Mouse (Mus musculus) neural tube, embryonic 15.5 days (tissue): ENCODE results near the gene Dcaf15. TPM values are rescaled to one million over a fixed set of nuclear protein-coding genes. Genes with fewer than 3 reads are reported as not detected.

ENCODE experiments used
- ATAC-seq: fragments of 200-750 bp; cut with Nextera tagmentation; 2 replicates; pipeline ENCODE4 v1.8.0; 2017; ENCODE audit warnings: mild to moderate bottlenecking, moderate TSS enrichment, moderate library complexity; ENCODE audit not compliant: low FRiP score
- H3K27ac ChIP-seq: fragments of 300-500 bp; sonication (generic); replicated peaks from 2 replicates; pipeline ENCODE4 v1.5.1; 2015; ENCODE audit warnings: mild to moderate bottlenecking, inconsistent platforms
- H3K27me3 ChIP-seq: fragments of 300-500 bp; sonication (generic); replicated peaks from 2 replicates; pipeline ENCODE4 v1.6.1; 2015; ENCODE audit warnings: inconsistent platforms
- H3K36me3 ChIP-seq: fragments of 300-500 bp; sonication (generic); 2 replicates; pipeline ENCODE4 v1.6.1; 2015; ENCODE audit warnings: inconsistent platforms
- H3K4me1 ChIP-seq: fragments of 300-500 bp; sonication (generic); 2 replicates; pipeline ENCODE4 v1.6.1; 2015; ENCODE audit warnings: inconsistent platforms
- H3K4me2 ChIP-seq: fragments of 300-500 bp; sonication (generic); 2 replicates; pipeline ENCODE4 v1.6.1; 2015; ENCODE audit warnings: inconsistent platforms, mild to moderate bottlenecking, moderate library complexity
- H3K4me3 ChIP-seq: fragments of 300-500 bp; sonication (generic); replicated peaks from 2 replicates; pipeline ENCODE4 v1.5.1; 2015; ENCODE audit warnings: mild to moderate bottlenecking, inconsistent platforms
- H3K9ac ChIP-seq: fragments of 300-500 bp; sonication (generic); replicated peaks from 2 replicates; pipeline ENCODE4 v1.6.1; 2015; ENCODE audit warnings: mild to moderate bottlenecking, inconsistent platforms
- H3K9me3 ChIP-seq: fragments of 300-500 bp; sonication (generic); replicated peaks from 2 replicates; pipeline ENCODE4 v1.6.1; 2016; ENCODE audit warnings: inconsistent platforms
- WGBS: fragments of 180-500 bp; shearing (Covaris S2); methylation state at CpG from one replicate; pipeline ENCODE4 v1.1.7; 2015; ENCODE audit warnings: mixed read lengths; 5-methylcytosine and 5-hydroxymethylcytosine counted together
- polyA plus RNA-seq: library from polyadenylated mRNA; unstranded; fragments of >200 nt; fragmentation: Nextera tagmentation; extraction: Ambion mirVana; gene quantifications from 2 replicates; pipeline ENCODE4 v1.2.1, GENCODE M21; 2015

Gene Dcaf15
- polyA plus RNA-seq = 18.5 and 21.6 TPM in 2 replicates

DNA sequence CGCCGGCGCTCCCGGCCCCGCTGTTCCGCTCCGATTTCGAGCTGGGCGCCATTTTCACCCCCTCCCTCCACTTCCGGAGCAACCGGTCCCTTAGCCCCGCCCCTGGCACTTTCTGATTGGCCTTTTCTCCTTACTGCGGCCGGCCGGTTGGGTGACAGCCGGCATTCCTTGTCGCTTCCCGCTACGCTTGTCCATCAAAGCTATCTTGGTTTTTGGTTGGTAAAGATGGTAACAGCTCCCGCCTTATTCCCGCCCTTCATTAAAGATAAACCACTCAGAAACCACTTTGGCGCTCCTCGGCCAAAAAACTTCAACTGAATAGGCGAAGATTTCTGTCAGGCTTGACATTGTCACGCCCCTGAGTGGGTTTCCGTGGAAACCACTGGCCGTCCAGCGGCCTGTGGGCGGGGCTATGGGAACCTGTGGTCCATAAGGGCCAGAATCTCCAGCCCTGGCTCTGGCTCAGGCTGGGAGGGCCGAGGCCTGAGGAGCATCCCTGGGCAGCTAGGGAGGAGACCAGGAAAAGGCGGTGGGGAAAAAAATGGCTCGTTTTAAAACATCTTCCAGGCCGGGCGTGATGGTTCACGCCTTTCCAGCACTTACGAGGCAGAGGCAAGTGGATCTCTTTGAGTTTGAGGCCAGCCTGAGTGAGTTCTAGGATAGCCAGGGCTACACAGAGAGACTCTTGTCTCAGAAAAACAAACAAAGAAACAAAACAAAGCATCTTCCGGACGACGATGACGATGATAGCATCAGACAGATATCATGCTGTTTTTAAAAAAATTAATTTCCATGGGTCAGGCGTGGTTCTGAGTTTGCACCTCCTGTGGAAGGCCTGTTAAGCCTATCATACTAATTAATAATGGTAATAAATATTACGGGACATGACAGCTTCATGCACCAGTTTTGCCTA, at the start of gene Dcaf15:
TSS of gene Dcaf15 (minus strand) at position 72 of the 913 bp plus-strand sequence.
- peaks cover 22% of the 10 kb centered on the region; the same call in 1 of the 2 replicates for H3K36me3 ChIP-seq
- peak within 1 kb of the TSS; percentile 71 for H3K4me3 ChIP-seq
- H3K4me1 ChIP-seq = peaks cover 38% of the 10 kb centered on the region
- ATAC-seq = peak; percentile 96
- peak within 1 kb of the TSS; percentile 64 for H3K9ac ChIP-seq
- no peaks in the 10 kb centered on the region for H3K27me3 ChIP-seq
- H3K27ac ChIP-seq = peak within 1 kb of the TSS; percentile 97
- H3K4me2 ChIP-seq = peak within 1 kb of the TSS; percentile 76
- WGBS = 7% methylated on average over 42 of the region's 42 CpGs
- no peaks in the 10 kb centered on the region for H3K9me3 ChIP-seq

DNA sequence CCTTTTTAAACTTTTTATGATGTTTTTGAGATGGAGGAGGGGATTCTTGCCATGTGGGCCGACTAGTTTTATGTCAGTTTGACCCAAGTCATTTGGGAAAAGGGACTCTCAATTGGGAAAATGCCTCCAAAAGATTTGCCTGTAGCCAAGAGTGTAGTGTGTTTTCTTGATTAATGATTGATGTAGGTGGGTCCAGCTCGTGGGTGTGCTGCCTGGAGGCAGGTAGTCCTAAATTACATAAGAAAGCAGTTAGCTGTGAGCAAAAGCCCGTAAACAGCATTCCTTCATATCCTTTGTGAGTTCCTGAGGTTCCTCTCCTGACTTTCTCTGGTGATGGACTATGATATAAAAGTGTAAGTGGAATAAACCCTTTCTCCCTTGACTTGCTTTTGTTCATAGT, 44.6 kb upstream of the Dcaf15 start:
- Histone ChIP-seq H3K9ac (no peak overlapping the region), H3K4me1 (peaks cover 28% of the 10 kb centered on the region), H3K9me3 (no peaks in the 10 kb centered on the region), H3K36me3 (peaks cover 11% of the 10 kb centered on the region), H3K4me2 (no peak overlapping the region), H3K27me3 (no peaks in the 10 kb centered on the region), H3K27ac (no peak overlapping the region), H3K4me3 (no peak overlapping the region)
- ATAC-seq = no peak
- 71% methylated on average over 3 of the region's 3 CpGs for WGBS

DNA sequence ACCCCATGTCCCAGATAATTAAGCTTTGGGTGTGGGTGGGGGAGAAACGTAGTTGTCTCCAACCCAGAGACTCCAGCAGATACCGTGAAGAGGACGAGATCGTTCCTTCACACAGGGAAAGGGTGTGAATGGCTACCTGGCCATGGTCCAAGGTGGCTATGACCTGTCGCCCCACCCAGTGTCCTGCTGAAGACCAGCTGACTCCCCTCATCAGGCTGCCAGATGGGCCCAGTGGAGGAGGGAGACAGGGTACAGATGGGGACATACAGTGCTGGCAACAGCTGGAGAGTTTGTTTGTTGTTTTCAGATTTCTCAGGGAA, 43.9 kb upstream of the Dcaf15 start:
- H3K9me3 ChIP-seq = no peaks in the 10 kb centered on the region
- no peaks in the 10 kb centered on the region for H3K27me3 ChIP-seq
- H3K4me2 ChIP-seq = peak overlapping the region; percentile 89
- ATAC-seq = peak; percentile 4; the same call in 1 of the 2 replicates
- H3K4me3 ChIP-seq = peak overlapping the region; percentile 63
- peaks cover 18% of the 10 kb centered on the region for H3K36me3 ChIP-seq
- H3K9ac ChIP-seq = peak overlapping the region; percentile 92
- H3K27ac ChIP-seq = 0 out of 2 replicates have a peak overlapping the region, but pooled peaks have one; percentile 48
- peaks cover 28% of the 10 kb centered on the region for H3K4me1 ChIP-seq
- WGBS = 92% methylated on average over 5 of the region's 5 CpGs

GRCm38 (mm10) chr8:84147769-84148530, 43.4 kb upstream of the Dcaf15 start, which contains the start of the genes Cc2d1a and 4930432K21Rik:
Gene Cc2d1a (minus strand): TSS chr8:84147936.
Gene 4930432K21Rik (plus strand): TSS chr8:84148025.
- Histone ChIP-seq H3K9me3 (no peaks in the 10 kb centered on the region), H3K27ac (peak within 1 kb of the TSS; percentile 67), H3K4me1 (peaks cover 28% of the 10 kb centered on the region), H3K9ac (peak within 1 kb of the TSS; percentile 92), H3K4me3 (peak within 1 kb of the TSS; percentile 63), H3K36me3 (peaks cover 24% of the 10 kb centered on the region), H3K4me2 (peak within 1 kb of the TSS; percentile 89), H3K27me3 (no peaks in the 10 kb centered on the region)
- peak; percentile 97 for ATAC-seq
- WGBS = 16% methylated on average over 49 of the region's 49 CpGs

- Histone ChIP-seq H3K27me3 (no peaks in the 10 kb centered on the region), H3K4me2 (peak overlapping the region; percentile 89), H3K4me3 (peak overlapping the region; percentile 63), H3K27ac (peak overlapping the region; percentile 67; the same call in 1 of the 2 replicates), H3K9ac (peak overlapping the region; percentile 92), H3K4me1 (peaks cover 28% of the 10 kb centered on the region), H3K9me3 (no peaks in the 10 kb centered on the region), H3K36me3 (peaks cover 30% of the 10 kb centered on the region)
- peak; percentile 75 for ATAC-seq
- 13% methylated on average over 14 of the region's 14 CpGs for WGBS
Measured at GRCm38 (mm10) chr8:84147324-84147766, 42.8 kb upstream of the Dcaf15 start.

DNA sequence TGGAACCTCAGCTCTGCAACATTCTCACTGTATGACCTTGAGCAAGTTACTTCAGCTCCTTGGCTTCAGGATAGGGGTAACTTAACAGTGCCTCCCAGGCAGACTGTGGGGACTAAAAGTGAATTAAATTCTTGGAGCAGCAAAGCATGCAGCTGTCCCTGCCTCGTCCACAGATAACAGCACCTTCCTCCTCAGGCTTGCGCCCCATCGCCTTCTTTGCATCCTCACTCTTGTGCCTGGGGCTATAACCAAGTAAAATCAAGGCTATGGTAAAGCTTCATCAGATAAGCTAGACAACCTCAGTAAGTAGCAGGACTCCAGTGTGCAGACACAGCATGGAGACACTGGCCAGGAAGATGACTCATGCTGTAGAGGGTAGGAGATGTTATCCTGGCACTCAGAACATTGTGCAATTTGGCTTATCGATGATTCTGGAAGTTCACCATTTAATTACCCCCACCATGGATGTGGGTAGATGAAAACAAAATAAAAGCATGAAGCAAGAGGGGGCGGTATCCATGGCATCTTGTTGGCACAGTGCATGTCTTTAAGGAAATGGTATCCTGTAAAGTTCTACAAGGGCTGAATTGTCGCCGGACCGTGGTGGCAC, 40.2 kb upstream of the Dcaf15 start:
- ATAC-seq = no peak
- Histone ChIP-seq H3K27ac (no peak overlapping the region), H3K4me1 (peaks cover 28% of the 10 kb centered on the region), H3K9ac (no peak overlapping the region), H3K36me3 (peaks cover 51% of the 10 kb centered on the region), H3K4me2 (no peak overlapping the region), H3K9me3 (no peaks in the 10 kb centered on the region), H3K4me3 (no peak overlapping the region), H3K27me3 (no peaks in the 10 kb centered on the region)
- 93% methylated on average over 8 of the region's 8 CpGs for WGBS

GRCm38 (mm10) chr8:84140838-84141237, 36.3 kb upstream of the Dcaf15 start:
- Histone ChIP-seq H3K4me1 (0 out of 2 replicates have a peak, but pooled peaks cover 5% of the 10 kb centered on the region), H3K9me3 (no peaks in the 10 kb centered on the region), H3K4me3 (no peak overlapping the region), H3K9ac (no peak overlapping the region), H3K4me2 (no peak overlapping the region), H3K27me3 (no peaks in the 10 kb centered on the region), H3K27ac (no peak overlapping the region), H3K36me3 (peaks cover 90% of the 10 kb centered on the region)
- WGBS = 95% methylated on average over 4 of the region's 4 CpGs
- no peak for ATAC-seq

DNA sequence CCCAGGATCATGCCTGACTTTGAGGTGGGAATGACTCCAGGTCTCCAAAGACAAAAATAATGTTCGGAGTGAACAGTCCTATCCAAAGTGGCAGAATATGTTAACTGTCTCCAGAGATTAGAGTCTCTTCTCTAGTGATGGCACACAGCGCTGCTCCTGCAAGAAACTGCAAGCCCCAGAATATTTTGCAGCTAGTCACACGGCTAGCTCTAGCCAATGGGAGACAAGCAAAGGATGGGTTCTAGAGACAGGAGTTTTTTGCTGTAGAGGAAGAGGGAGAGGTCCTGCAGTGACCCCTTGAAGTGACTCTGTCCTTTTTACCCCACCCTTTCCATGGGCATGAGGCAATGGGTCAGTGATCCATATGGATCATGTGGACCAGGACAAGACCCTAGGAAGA, 33.3 kb upstream of the Dcaf15 start:
- Histone ChIP-seq H3K27me3 (no peaks in the 10 kb centered on the region), H3K4me3 (no peak overlapping the region), H3K4me1 (no peaks in the 10 kb centered on the region), H3K9me3 (no peaks in the 10 kb centered on the region), H3K36me3 (peaks cover 99% of the 10 kb centered on the region), H3K4me2 (no peak overlapping the region), H3K9ac (no peak overlapping the region), H3K27ac (no peak overlapping the region)
- no peak for ATAC-seq
- WGBS = 89% methylated on average over 3 of the region's 3 CpGs

GRCm38 (mm10) chr8:84132225-84132624, 27.7 kb upstream of the Dcaf15 start:
- WGBS = 80% methylated on average over 8 of the region's 8 CpGs
- Histone ChIP-seq H3K4me3 (no peak overlapping the region), H3K27me3 (no peaks in the 10 kb centered on the region), H3K27ac (no peak overlapping the region), H3K36me3 (peaks cover 52% of the 10 kb centered on the region), H3K4me2 (no peak overlapping the region), H3K9ac (no peak overlapping the region), H3K4me1 (peaks cover 6% of the 10 kb centered on the region; the same call in 1 of the 2 replicates), H3K9me3 (no peaks in the 10 kb centered on the region)
- no peak for ATAC-seq

- Histone ChIP-seq H3K9ac (no peak overlapping the region), H3K27me3 (no peaks in the 10 kb centered on the region), H3K4me1 (peaks cover 9% of the 10 kb centered on the region; the same call in 1 of the 2 replicates), H3K27ac (no peak overlapping the region), H3K4me3 (no peak overlapping the region), H3K36me3 (peaks cover 38% of the 10 kb centered on the region), H3K9me3 (no peaks in the 10 kb centered on the region), H3K4me2 (peak overlapping the region; percentile 25)
- ATAC-seq = no peak
- 49% methylated on average over 30 of the region's 30 CpGs for WGBS
Measured at GRCm38 (mm10) chr8:84130806-84131205, 26.2 kb upstream of the Dcaf15 start.

GRCm38 (mm10) chr8:84128277-84128676, 23.7 kb upstream of the Dcaf15 start:
- no peaks in the 10 kb centered on the region for H3K9me3 ChIP-seq
- no peak overlapping the region for H3K4me2 ChIP-seq
- peaks cover 9% of the 10 kb centered on the region; the same call in 1 of the 2 replicates for H3K4me1 ChIP-seq
- no peak for ATAC-seq
- H3K27me3 ChIP-seq = no peaks in the 10 kb centered on the region
- H3K36me3 ChIP-seq = peaks cover 13% of the 10 kb centered on the region
- no peak overlapping the region for H3K4me3 ChIP-seq
- 83% methylated on average over 8 of the region's 8 CpGs for WGBS
- no peak overlapping the region for H3K27ac ChIP-seq
- H3K9ac ChIP-seq = no peak overlapping the region
